Mouse (Mus musculus) hindbrain, embryonic 10.5 days (tissue): ENCODE data around the gene Stra6l. TPM values are rescaled to one million over a fixed set of nuclear protein-coding genes. Genes with fewer than 3 reads are reported as not detected.
A peak's percentile ranks its signal among the peaks of the same experiment; 100 is the strongest.

Experiments used
- DNase-seq: peaks from one replicate; pipeline ENCODE4 v3.0.0-alpha.2; 2017; ENCODE audit warnings: low spot score
- H3K27ac ChIP-seq: fragments of 300-500 bp; sonication (generic); 2 replicates; pipeline ENCODE4 v1.5.1; 2016; ENCODE audit warnings: mild to moderate bottlenecking, moderate library complexity
- H3K27me3 ChIP-seq: fragments of 300-500 bp; sonication (generic); 2 replicates; pipeline ENCODE4 v1.6.1; 2016; ENCODE audit warnings: mild to moderate bottlenecking; ENCODE audit not compliant: poor library complexity, insufficient read depth, severe bottlenecking
- H3K36me3 ChIP-seq: fragments of 300-500 bp; sonication (generic); 2 replicates; pipeline ENCODE4 v1.6.1; 2016; ENCODE audit warnings: mild to moderate bottlenecking, moderate library complexity
- H3K4me1 ChIP-seq: fragments of 300-500 bp; sonication (generic); replicated peaks from 2 replicates; pipeline ENCODE4 v1.6.1; 2016; ENCODE audit warnings: mild to moderate bottlenecking
- H3K4me3 ChIP-seq: fragments of 300-500 bp; sonication (generic); 2 replicates; pipeline ENCODE4 v1.5.1; 2016; ENCODE audit warnings: mild to moderate bottlenecking, moderate library complexity
- H3K9me3 ChIP-seq: fragments of 300-500 bp; sonication (generic); 2 replicates; pipeline ENCODE4 v1.6.1; 2016; ENCODE audit warnings: mild to moderate bottlenecking, moderate library complexity
- WGBS: fragments of 180-500 bp; shearing (Covaris S2); methylation state at CpG from one replicate; pipeline ENCODE4 v1.1.7; 2016; 5-methylcytosine and 5-hydroxymethylcytosine counted together
- polyA plus RNA-seq: library from polyadenylated mRNA; unstranded; fragments of >200 nt; fragmentation: Nextera tagmentation; extraction: Ambion mirVana; gene quantifications from 2 replicates; pipeline ENCODE4 v1.2.1, GENCODE M21; 2016

Stra6l gene
- polyA plus RNA-seq, 1 experiment from 2014 or later = 0.54 TPM

GRCm38 (mm10) chr4:45822781-45823575 is 25.5 kb upstream of the Stra6l start:
- peak overlapping the region; percentile 86 for H3K27ac ChIP-seq
- H3K9me3 ChIP-seq = no peaks in the 10 kb centered on the region
- peaks cover 8% of the 10 kb centered on the region for H3K36me3 ChIP-seq
- peak; percentile 53 for DNase-seq
- peaks cover 89% of the 10 kb centered on the region for H3K4me1 ChIP-seq
- WGBS = 19% methylated on average over 11 of the region's 11 CpGs
- H3K27me3 ChIP-seq = peaks cover 64% of the 10 kb centered on the region
- H3K4me3 ChIP-seq = peak overlapping the region; percentile 60

GRCm38 (mm10) chr4:45824049-45824760 is 24.3 kb upstream of the Stra6l start:
- Histone ChIP-seq H3K4me3 (peak overlapping the region; percentile 60), H3K9me3 (no peaks in the 10 kb centered on the region), H3K4me1 (peaks cover 81% of the 10 kb centered on the region), H3K27me3 (peaks cover 76% of the 10 kb centered on the region), H3K36me3 (peaks cover 8% of the 10 kb centered on the region), H3K27ac (peak overlapping the region; percentile 86)
- peak; percentile 71 for DNase-seq
- 8% methylated on average over 10 of the region's 10 CpGs for WGBS

- DNase-seq = peak; percentile 27
- H3K4me3 ChIP-seq = peak overlapping the region; percentile 60
- peaks cover 8% of the 10 kb centered on the region for H3K36me3 ChIP-seq
- H3K9me3 ChIP-seq = no peaks in the 10 kb centered on the region
- H3K27ac ChIP-seq = peak overlapping the region; percentile 86
- peaks cover 81% of the 10 kb centered on the region for H3K4me1 ChIP-seq
- 34% methylated on average over 14 of the region's 14 CpGs for WGBS
- H3K27me3 ChIP-seq = peaks cover 84% of the 10 kb centered on the region
Measured at GRCm38 (mm10) chr4:45824761-45825556, 23.5 kb upstream of the Stra6l start.

- Histone ChIP-seq H3K4me3 (peak within 1 kb of the TSS; percentile 60), H3K27me3 (peaks cover 87% of the 10 kb centered on the region), H3K9me3 (no peaks in the 10 kb centered on the region), H3K4me1 (peaks cover 81% of the 10 kb centered on the region), H3K27ac (peak within 1 kb of the TSS; percentile 86), H3K36me3 (no peaks in the 10 kb centered on the region)
- DNase-seq = peak; percentile 62
- 1% methylated on average over 91 of the region's 91 CpGs for WGBS
Measured at GRCm38 (mm10) chr4:45826275-45827040, 22.0 kb upstream of the Stra6l start, which contains the start of gene Igfbpl1. Gene Igfbpl1 (minus strand): TSS chr4:45826923.

GRCm38 (mm10) chr4:45829907-45830759 is 18.3 kb upstream of the Stra6l start:
- Histone ChIP-seq H3K27ac (peak overlapping the region; percentile 78), H3K36me3 (no peaks in the 10 kb centered on the region), H3K4me3 (no peak overlapping the region), H3K4me1 (peaks cover 52% of the 10 kb centered on the region), H3K9me3 (no peaks in the 10 kb centered on the region), H3K27me3 (peaks cover 69% of the 10 kb centered on the region)
- DNase-seq = no peak
- 34% methylated on average over 13 of the region's 13 CpGs for WGBS

GRCm38 (mm10) chr4:45831996-45832395 is 16.5 kb upstream of the Stra6l start:
- Histone ChIP-seq H3K27me3 (peaks cover 50% of the 10 kb centered on the region), H3K4me1 (peaks cover 35% of the 10 kb centered on the region), H3K27ac (no peak overlapping the region), H3K4me3 (no peak overlapping the region), H3K9me3 (no peaks in the 10 kb centered on the region), H3K36me3 (no peaks in the 10 kb centered on the region)
- 94% methylated on average over 7 of the region's 7 CpGs for WGBS
- DNase-seq = no peak

GRCm38 (mm10) chr4:45833461-45833860 is 15.0 kb upstream of the Stra6l start:
- 37% methylated on average over 5 of the region's 5 CpGs for WGBS
- H3K9me3 ChIP-seq = no peaks in the 10 kb centered on the region
- peaks cover 36% of the 10 kb centered on the region for H3K27me3 ChIP-seq
- DNase-seq = no peak
- H3K27ac ChIP-seq = 0 out of 2 replicates have a peak overlapping the region, but pooled peaks have one; percentile 23
- peaks cover 31% of the 10 kb centered on the region for H3K4me1 ChIP-seq
- no peak overlapping the region for H3K4me3 ChIP-seq
- H3K36me3 ChIP-seq = no peaks in the 10 kb centered on the region

- Histone ChIP-seq H3K4me3 (no peak overlapping the region), H3K36me3 (no peaks in the 10 kb centered on the region), H3K4me1 (peaks cover 18% of the 10 kb centered on the region), H3K27ac (no peak overlapping the region), H3K9me3 (no peaks in the 10 kb centered on the region), H3K27me3 (peaks cover 20% of the 10 kb centered on the region)
- WGBS = 47% methylated on average over 14 of the region's 14 CpGs
- DNase-seq = peak; percentile 68
Measured at GRCm38 (mm10) chr4:45844355-45844754, 4.1 kb upstream of the Stra6l start.

GRCm38 (mm10) chr4:45846263-45846662 is 2.2 kb upstream of the Stra6l start:
- no peak for DNase-seq
- Histone ChIP-seq H3K27me3 (peaks cover 28% of the 10 kb centered on the region), H3K27ac (no peak overlapping the region), H3K9me3 (no peaks in the 10 kb centered on the region), H3K4me1 (peaks cover 31% of the 10 kb centered on the region), H3K36me3 (no peaks in the 10 kb centered on the region), H3K4me3 (no peak overlapping the region)
- 84% methylated on average over 2 of the region's 2 CpGs for WGBS

GRCm38 (mm10) chr4:45848825-45849156 is 327 bp downstream of the Stra6l start:
- peaks cover 28% of the 10 kb centered on the region for H3K27me3 ChIP-seq
- H3K4me3 ChIP-seq = no peak overlapping the region
- 38% methylated on average over 10 of the region's 10 CpGs for WGBS
- no peaks in the 10 kb centered on the region for H3K36me3 ChIP-seq
- peak overlapping the region; percentile 53; the same call in 1 of the 2 replicates for H3K27ac ChIP-seq
- no peaks in the 10 kb centered on the region for H3K9me3 ChIP-seq
- no peak for DNase-seq
- peaks cover 45% of the 10 kb centered on the region for H3K4me1 ChIP-seq

GRCm38 (mm10) chr4:45849419-45849818 is 955 bp downstream of the Stra6l start:
- WGBS = 14% methylated on average over 1 of the region's 1 CpGs
- H3K27me3 ChIP-seq = peaks cover 28% of the 10 kb centered on the region
- H3K4me1 ChIP-seq = peaks cover 45% of the 10 kb centered on the region
- no peak for DNase-seq
- no peaks in the 10 kb centered on the region for H3K36me3 ChIP-seq
- 0 out of 2 replicates have a peak overlapping the region, but pooled peaks have one; percentile 53 for H3K27ac ChIP-seq
- H3K4me3 ChIP-seq = no peak overlapping the region
- no peaks in the 10 kb centered on the region for H3K9me3 ChIP-seq
